Mouse (Mus musculus) midbrain, embryonic 15.5 days (tissue): ENCODE results near the gene Fgd5. TPM values are rescaled to one million over a fixed set of nuclear protein-coding genes. Genes with fewer than 3 reads are reported as not detected.
"Not testable (repeated sequence)": the region's sequence is repeated elsewhere in the genome, so short reads cannot be mapped to it uniquely, and the experiment has no call there.

Experiments
- ATAC-seq: fragments of 200-750 bp; cut with Nextera tagmentation; replicated peaks from 2 replicates; pipeline ENCODE4 v1.8.0; 2017; ENCODE audit warnings: moderate TSS enrichment
- H3K27ac ChIP-seq: fragments of 300-500 bp; sonication (generic); 2 replicates; pipeline ENCODE4 v1.5.1; 2015; ENCODE audit warnings: mild to moderate bottlenecking, inconsistent platforms
- H3K27me3 ChIP-seq: fragments of 300-500 bp; sonication (generic); replicated peaks from 2 replicates; pipeline ENCODE4 v1.6.1; 2015; ENCODE audit warnings: inconsistent platforms
- H3K36me3 ChIP-seq: fragments of 300-500 bp; sonication (generic); replicated peaks from 2 replicates; pipeline ENCODE4 v1.6.1; 2015; ENCODE audit warnings: inconsistent platforms
- H3K4me1 ChIP-seq: fragments of 300-500 bp; sonication (generic); 2 replicates; pipeline ENCODE4 v1.6.1; 2015; ENCODE audit warnings: inconsistent platforms
- H3K4me2 ChIP-seq: fragments of 300-500 bp; sonication (generic); 2 replicates; pipeline ENCODE4 v1.6.1; 2015; ENCODE audit warnings: inconsistent platforms, mild to moderate bottlenecking, moderate library complexity
- H3K4me3 ChIP-seq: fragments of 300-500 bp; sonication (generic); 2 replicates; pipeline ENCODE4 v1.5.1; 2015; ENCODE audit warnings: mild to moderate bottlenecking, inconsistent platforms
- H3K9ac ChIP-seq: fragments of 300-500 bp; sonication (generic); 2 replicates; pipeline ENCODE4 v1.6.1; 2015; ENCODE audit warnings: mild to moderate bottlenecking, inconsistent platforms
- H3K9me3 ChIP-seq: fragments of 300-500 bp; sonication (generic); 2 replicates; pipeline ENCODE4 v1.6.1; 2016; ENCODE audit warnings: inconsistent platforms
- WGBS: fragments of 180-500 bp; shearing (Covaris S2); methylation state at CpG from one replicate; pipeline ENCODE4 v1.1.7; 2015; ENCODE audit warnings: mixed read lengths; 5-methylcytosine and 5-hydroxymethylcytosine counted together
- polyA plus RNA-seq: library from polyadenylated mRNA; unstranded; fragments of >200 nt; fragmentation: Nextera tagmentation; extraction: Ambion mirVana; gene quantifications from 2 replicates; pipeline ENCODE4 v1.2.1, GENCODE M21; 2015

Gene Fgd5
- polyA plus RNA-seq = 10.2 and 10.4 TPM in 2 replicates

- H3K27ac ChIP-seq = 0 out of 2 replicates have a peak within 1 kb of the TSS, but pooled peaks have one; percentile 42
- ATAC-seq = peak; percentile 74
- 2% methylated on average over 47 of the region's 62 CpGs for WGBS
Observed at GRCm38 (mm10) chr6:91978371-91979300, at the start of gene Fgd5. Gene Fgd5, plus strand, starts transcription at chr6:91978878.

GRCm38 (mm10) chr6:91931231-91931630, 47.4 kb upstream of the Fgd5 start:
- Histone ChIP-seq H3K9ac (no peak overlapping the region), H3K36me3 (no peaks in the 10 kb centered on the region), H3K9me3 (no peaks in the 10 kb centered on the region), H3K4me2 (no peak overlapping the region), H3K27me3 (no peaks in the 10 kb centered on the region), H3K4me3 (no peak overlapping the region), H3K4me1 (no peaks in the 10 kb centered on the region), H3K27ac (no peak overlapping the region)
- ATAC-seq = no peak
- 80% methylated on average over 5 of the region's 5 CpGs for WGBS

More at GRCm38 (mm10) chr6:91978371-91979300, at the start of gene Fgd5:
- Histone ChIP-seq H3K9ac (peak within 1 kb of the TSS; percentile 59), H3K36me3 (no peaks in the 10 kb centered on the region), H3K9me3 (no peaks in the 10 kb centered on the region), H3K4me3 (peak within 1 kb of the TSS; percentile 70), H3K27me3 (peaks cover 3% of the 10 kb centered on the region; the same call in 1 of the 2 replicates), H3K4me2 (peak within 1 kb of the TSS; percentile 98), H3K4me1 (peaks cover 11% of the 10 kb centered on the region)

- WGBS = 26% methylated on average over 4 of the region's 4 CpGs
- no peaks in the 10 kb centered on the region for H3K27me3 ChIP-seq
- ATAC-seq = no peak
Observed at GRCm38 (mm10) chr6:91938491-91938890, 40.2 kb upstream of the Fgd5 start.

GRCm38 (mm10) chr6:91948426-91948825, 30.3 kb upstream of the Fgd5 start:
- Histone ChIP-seq H3K27me3 (no peaks in the 10 kb centered on the region), H3K4me2 (no peak overlapping the region), H3K4me3 (no peak overlapping the region), H3K4me1 (no peaks in the 10 kb centered on the region), H3K36me3 (no peaks in the 10 kb centered on the region), H3K27ac (no peak overlapping the region), H3K9me3 (no peaks in the 10 kb centered on the region), H3K9ac (no peak overlapping the region)
- no peak for ATAC-seq
- WGBS = 75% methylated on average over 2 of the region's 2 CpGs

More at GRCm38 (mm10) chr6:91938491-91938890, 40.2 kb upstream of the Fgd5 start:
- Histone ChIP-seq H3K27ac (no peak overlapping the region), H3K4me2 (no peak overlapping the region), H3K4me3 (no peak overlapping the region), H3K36me3 (no peaks in the 10 kb centered on the region), H3K9me3 (no peaks in the 10 kb centered on the region), H3K9ac (no peak overlapping the region), H3K4me1 (no peaks in the 10 kb centered on the region)

DNA sequence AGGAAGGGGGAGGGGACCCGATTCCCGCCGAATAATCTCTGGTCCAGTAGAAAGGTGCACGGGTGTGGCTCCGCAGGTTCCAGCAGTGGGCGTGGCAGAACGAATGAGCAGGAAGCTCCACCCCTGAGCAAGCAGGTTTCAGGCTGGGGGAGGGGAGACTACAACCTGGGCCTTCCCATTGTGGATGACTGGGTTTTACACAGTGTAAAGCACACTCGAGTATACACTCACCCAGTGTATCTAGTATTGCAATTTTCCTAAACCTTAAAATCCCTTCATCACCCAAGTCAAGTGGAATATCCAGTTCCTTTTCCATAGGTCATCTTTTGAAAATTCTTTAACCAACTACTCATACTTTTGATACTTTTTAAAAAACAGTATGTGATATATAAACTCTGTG, 20.7 kb upstream of the Fgd5 start:
- H3K9ac ChIP-seq, H3K4me2 ChIP-seq, H3K4me1 ChIP-seq, H3K36me3 ChIP-seq, H3K9me3 ChIP-seq, H3K27me3 ChIP-seq, H3K4me3 ChIP-seq, ATAC-seq, H3K27ac ChIP-seq: not testable (repeated sequence)
- WGBS = 12% methylated on average over 3 of the region's 8 CpGs

- H3K27me3 ChIP-seq = no peaks in the 10 kb centered on the region
- peak overlapping the region; percentile 8; the same call in 1 of the 2 replicates for H3K27ac ChIP-seq
- ATAC-seq = no peak
- H3K4me3 ChIP-seq = no peak overlapping the region
- H3K36me3 ChIP-seq = no peaks in the 10 kb centered on the region
- H3K4me2 ChIP-seq = no peak overlapping the region
- H3K4me1 ChIP-seq = no peaks in the 10 kb centered on the region; the same call in 1 of the 2 replicates
- H3K9me3 ChIP-seq = no peaks in the 10 kb centered on the region
- 59% methylated on average over 8 of the region's 8 CpGs for WGBS
- H3K9ac ChIP-seq = no peak overlapping the region
Observed at GRCm38 (mm10) chr6:91960028-91960811, 18.5 kb upstream of the Fgd5 start.

DNA sequence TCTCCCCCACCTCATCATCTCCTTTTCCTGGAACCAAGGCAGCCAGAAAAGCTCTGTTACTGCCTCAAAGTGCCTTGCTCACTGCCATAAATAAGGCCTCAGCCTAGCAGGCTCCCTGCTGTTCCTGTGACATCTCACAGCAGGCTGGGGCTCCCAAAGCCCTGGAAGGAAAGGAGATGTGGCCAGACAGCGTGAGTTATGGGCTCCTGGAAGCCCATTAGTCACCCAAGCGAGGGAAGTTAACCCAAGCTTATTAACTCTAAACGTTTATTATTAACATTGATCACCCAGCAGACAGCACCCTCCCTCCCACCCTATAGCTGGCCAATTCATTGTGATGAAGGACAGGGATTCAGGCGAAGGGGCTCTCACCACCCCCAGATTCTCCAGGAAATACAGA, 15.2 kb upstream of the Fgd5 start:
- no peak for ATAC-seq

DNA sequence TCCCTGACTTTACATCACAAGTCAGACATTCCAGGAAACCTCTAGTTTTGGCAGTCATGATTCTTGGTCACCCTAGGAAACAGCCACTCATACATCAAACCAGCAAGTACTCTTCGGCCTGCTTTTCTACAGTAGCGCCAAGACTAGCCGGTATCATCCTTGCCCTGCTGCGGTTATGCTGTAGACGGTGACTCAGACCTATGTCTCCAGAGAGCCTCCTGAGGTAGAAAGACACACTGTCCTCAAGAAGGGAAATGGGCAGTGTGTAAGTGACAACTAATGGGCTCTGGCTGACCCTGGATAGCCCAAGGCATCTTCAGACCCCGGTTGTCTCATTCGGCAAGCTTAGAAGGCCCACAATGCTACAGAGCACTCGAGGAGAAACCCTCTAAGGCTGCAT, 13.6 kb upstream of the Fgd5 start:
- Histone ChIP-seq H3K4me1 (no peaks in the 10 kb centered on the region; the same call in 1 of the 2 replicates), H3K9me3 (no peaks in the 10 kb centered on the region), H3K4me3 (no peak overlapping the region), H3K27me3 (no peaks in the 10 kb centered on the region), H3K4me2 (no peak overlapping the region), H3K36me3 (no peaks in the 10 kb centered on the region), H3K9ac (no peak overlapping the region), H3K27ac (no peak overlapping the region)
- 90% methylated on average over 8 of the region's 8 CpGs for WGBS
- ATAC-seq = no peak

More for the DNA sequence above, 15.2 kb upstream of the Fgd5 start:
- 35% methylated on average over 4 of the region's 4 CpGs for WGBS
- Histone ChIP-seq H3K4me3 (no peak overlapping the region), H3K4me2 (no peak overlapping the region), H3K9me3 (no peaks in the 10 kb centered on the region), H3K36me3 (no peaks in the 10 kb centered on the region), H3K27ac (no peak overlapping the region), H3K27me3 (no peaks in the 10 kb centered on the region), H3K9ac (no peak overlapping the region), H3K4me1 (no peaks in the 10 kb centered on the region; the same call in 1 of the 2 replicates)

- Histone ChIP-seq H3K9ac (no peak overlapping the region), H3K27me3 (no peaks in the 10 kb centered on the region), H3K9me3 (no peaks in the 10 kb centered on the region), H3K4me2 (no peak overlapping the region), H3K4me3 (no peak overlapping the region), H3K4me1 (no peaks in the 10 kb centered on the region; the same call in 1 of the 2 replicates), H3K27ac (no peak overlapping the region), H3K36me3 (no peaks in the 10 kb centered on the region)
- ATAC-seq = no peak
- WGBS = 56% methylated on average over 6 of the region's 6 CpGs
Observed at GRCm38 (mm10) chr6:91966006-91966405, 12.7 kb upstream of the Fgd5 start.

- Histone ChIP-seq H3K27ac (no peak overlapping the region), H3K9me3 (no peaks in the 10 kb centered on the region), H3K9ac (no peak overlapping the region), H3K4me3 (no peak overlapping the region), H3K27me3 (no peaks in the 10 kb centered on the region; the same call in 1 of the 2 replicates), H3K4me1 (peaks cover 8% of the 10 kb centered on the region; the same call in 1 of the 2 replicates), H3K4me2 (no peak overlapping the region), H3K36me3 (no peaks in the 10 kb centered on the region)
- 61% methylated on average over 9 of the region's 9 CpGs for WGBS
- 0 out of 2 replicates have a peak, but pooled peaks have one; percentile 30 for ATAC-seq
Observed at GRCm38 (mm10) chr6:91972201-91972646, 6.5 kb upstream of the Fgd5 start.

- H3K36me3 ChIP-seq = no peaks in the 10 kb centered on the region
- no peak overlapping the region for H3K4me3 ChIP-seq
- H3K27me3 ChIP-seq = no peaks in the 10 kb centered on the region; the same call in 1 of the 2 replicates
- H3K4me2 ChIP-seq = no peak overlapping the region
- no peaks in the 10 kb centered on the region for H3K9me3 ChIP-seq
- ATAC-seq = no peak
- H3K27ac ChIP-seq = no peak overlapping the region
- peaks cover 13% of the 10 kb centered on the region for H3K4me1 ChIP-seq
- H3K9ac ChIP-seq = no peak overlapping the region
- 78% methylated on average over 6 of the region's 6 CpGs for WGBS
Observed at GRCm38 (mm10) chr6:91973972-91974371, 4.7 kb upstream of the Fgd5 start.
